Mouse (Mus musculus) NIH3T3 (cell line): ENCODE data around the gene C1qtnf5.

ENCODE experiments used
- DNase-seq: peaks from one replicate; pipeline ENCODE4 v3.0.0-alpha.2; 2012; ENCODE audit warnings: low read depth

The C1qtnf5 gene

DNA sequence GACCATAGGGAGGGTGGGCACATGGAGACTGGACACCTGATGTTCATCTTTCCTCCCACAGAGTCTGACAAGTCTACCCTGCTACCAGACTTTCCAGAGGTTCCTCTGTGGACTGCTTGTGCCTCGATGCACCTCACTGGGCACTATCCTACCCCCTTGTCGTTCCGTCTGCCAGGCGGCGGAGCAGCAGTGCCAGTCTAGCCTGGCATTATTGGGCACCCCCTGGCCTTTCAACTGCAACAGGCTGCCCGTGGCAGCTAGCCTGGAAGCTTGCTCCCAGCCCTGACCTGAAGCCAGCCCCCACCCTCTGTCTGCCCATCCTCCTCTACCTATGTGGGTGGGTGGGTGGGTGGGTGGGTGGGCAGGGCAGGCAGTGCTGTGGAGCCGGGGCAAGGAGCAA lies 863 bp upstream of the C1qtnf5 start:
- DNase-seq: no peak

DNA sequence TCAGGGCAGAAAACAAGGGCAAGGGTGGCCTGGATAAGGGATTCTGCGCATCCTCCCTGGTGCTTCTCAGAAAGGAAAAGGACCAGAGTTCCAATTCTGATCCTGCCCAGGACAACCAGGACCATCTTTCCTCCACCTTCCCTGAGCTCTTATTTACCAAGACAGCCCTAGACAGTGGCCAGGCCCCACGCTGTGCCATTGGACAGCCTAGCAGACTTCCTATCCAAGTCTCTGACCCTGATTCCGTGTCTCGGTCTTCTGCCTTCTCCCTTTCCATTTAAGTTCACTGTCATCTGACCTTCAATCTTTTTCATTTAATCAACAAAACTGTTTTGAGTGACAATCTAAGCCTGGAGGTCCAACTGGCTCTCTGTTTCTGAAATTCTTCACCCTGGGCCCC lies 449 bp upstream of the C1qtnf5 start:
- DNase-seq: no peak

DNA sequence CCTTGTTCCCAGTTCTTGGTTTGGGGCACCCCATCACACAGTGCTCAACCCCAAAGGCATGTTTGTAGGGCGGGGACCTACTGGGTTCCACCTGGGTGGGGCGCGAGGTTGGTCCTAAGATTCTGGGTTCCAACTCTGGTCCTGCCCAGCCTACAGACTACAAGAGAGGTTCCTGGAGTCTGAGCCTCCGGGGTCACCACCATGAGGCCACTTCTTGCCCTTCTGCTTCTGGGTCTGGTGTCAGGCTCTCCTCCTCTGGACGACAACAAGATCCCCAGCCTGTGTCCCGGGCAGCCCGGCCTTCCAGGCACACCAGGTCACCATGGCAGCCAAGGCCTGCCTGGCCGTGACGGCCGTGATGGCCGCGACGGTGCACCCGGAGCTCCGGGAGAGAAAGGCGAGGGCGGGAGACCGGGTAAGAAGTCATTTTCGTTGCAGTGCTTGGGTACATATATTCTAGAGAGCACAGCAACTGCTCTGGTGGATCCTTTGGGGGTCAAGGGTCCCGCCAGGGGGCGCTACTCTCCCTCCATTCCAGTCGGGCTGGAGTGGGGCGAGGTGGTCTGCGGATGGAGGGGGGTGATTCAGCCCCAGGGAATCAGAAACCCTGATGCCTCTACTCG lies 623 bp downstream of the C1qtnf5 start:
- DNase-seq: no peak

DNA sequence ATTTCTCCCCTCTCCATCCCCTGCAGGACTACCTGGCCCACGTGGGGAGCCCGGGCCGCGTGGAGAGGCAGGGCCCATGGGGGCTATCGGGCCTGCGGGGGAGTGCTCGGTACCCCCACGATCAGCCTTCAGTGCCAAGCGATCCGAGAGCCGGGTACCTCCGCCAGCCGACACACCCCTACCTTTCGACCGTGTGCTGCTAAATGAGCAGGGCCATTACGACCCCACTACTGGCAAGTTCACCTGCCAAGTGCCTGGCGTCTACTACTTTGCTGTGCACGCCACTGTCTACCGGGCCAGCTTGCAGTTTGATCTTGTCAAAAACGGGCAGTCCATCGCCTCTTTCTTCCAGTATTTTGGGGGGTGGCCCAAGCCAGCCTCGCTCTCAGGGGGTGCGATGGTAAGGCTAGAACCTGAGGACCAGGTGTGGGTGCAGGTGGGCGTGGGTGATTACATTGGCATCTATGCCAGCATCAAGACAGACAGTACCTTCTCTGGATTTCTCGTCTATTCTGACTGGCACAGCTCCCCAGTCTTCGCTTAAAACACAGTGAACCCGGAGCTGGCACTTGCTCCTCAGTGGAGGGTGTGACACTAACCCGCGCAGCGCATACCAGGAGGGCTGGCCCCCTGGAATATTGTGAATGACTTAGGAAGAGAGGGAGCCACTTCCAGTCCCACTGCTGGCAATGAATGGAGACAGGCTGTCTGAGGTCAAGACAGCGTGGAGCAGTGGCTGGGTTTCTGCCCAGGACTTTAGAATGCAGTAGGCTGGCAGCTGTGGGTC lies 1.4 kb downstream of the C1qtnf5 start:
- no peak for DNase-seq

GRCm38 (mm10) chr9:44109360-44110095 lies 2.5 kb downstream of the C1qtnf5 start:
- DNase-seq: peak; percentile 82

DNA sequence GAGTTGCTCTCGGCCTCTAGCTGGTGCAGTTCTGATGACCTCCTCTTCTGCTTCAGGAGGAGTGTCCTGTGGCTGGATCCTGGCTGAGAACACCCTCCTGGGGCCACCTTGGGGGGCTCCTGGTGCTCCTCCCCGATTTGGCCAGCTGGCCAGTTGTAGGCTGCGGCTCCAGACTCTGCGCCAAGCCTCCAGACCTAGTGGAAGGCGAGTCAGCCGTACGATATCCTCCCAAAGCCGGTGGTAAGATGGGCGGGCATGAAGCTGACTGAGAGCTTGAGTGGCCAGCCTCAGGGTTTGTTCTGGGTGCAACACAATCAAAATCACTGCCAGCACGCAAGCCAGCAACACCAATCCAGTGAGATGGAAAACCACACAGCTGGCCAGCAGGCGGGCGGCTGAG lies 4.9 kb downstream of the C1qtnf5 start:
- peak; percentile 72 for DNase-seq

DNA sequence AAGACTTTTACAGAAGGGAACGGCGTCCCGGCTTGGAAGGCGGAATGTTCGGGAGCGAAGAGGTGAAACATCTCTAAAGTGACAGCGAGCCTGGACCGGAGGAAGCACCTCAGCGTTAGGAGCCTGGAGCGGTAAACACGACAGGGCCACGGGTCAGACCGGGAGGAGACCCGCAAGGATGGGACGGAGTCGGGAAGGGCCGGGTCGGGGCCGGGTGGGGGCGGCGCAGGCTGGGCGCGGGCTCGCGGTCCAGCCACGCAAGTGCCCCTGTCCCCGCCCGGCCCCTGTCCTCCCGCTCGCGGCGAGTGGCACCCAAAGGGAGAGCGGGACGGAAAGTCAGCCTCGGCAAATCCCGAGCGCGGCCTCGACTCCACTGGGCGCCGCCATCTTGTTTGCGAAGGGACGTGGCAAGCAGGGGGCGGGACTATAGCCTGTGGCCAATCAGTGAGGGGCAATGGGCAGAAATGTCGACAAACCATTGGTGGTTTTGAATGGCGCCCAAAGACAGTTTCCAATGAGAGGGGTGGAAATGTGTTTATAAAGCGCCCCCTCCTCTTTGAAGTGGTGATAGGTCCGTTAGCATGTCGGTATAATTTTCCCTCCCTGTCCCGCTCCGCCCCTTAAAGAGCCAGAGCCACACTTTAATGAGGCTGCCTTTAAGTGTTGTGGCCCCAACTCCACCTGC lies 6.2 kb downstream of the C1qtnf5 start, which contains the start of the genes Gm49380 and Rnf26:
TSS of gene Gm49380 (minus strand) at position 396 of the 685 bp plus-strand sequence.
TSS of gene Rnf26 (minus strand) at position 413 of the 685 bp plus-strand sequence.
- peak; percentile 97 for DNase-seq

DNA sequence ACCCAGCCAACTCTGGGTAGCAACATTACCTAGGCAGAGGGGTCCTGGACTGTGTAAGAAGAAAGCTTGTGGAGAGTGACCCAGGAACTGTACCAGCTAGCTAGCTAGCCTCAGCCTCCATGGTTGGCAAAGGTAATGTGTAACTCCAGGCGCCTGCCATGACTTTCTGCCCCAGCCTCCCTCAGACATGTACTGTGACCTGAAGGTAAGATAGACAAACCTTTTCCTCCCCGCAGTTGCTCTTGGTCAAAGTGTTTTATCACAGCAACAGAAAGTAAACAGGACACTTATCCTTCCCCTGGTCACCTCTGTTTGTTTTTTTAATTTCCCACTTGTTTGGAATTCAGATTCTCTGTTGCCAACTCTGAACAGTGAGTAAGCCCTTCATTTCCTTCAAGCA lies 7.4 kb downstream of the C1qtnf5 start:
- no peak for DNase-seq

DNA sequence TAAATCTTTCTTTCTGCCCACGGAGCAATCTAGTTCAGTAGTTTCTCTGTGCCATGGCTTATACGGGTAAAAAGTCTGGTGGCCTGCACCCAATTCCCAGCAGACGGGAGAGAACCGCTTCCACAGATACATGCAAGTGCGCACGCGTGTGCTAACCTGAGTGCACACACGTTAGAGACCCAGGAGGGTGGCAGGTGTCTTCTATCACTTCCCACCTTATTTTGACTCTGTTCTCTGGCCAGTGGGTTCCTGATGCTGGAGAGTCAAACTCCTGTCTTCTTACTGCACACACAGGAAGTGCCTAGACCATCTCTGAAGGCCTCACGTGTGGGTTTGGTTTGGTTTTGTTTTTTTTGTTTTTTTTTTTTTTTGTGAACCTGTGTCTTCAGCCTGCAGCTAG lies 8.6 kb downstream of the C1qtnf5 start:
- DNase-seq: no peak

DNA sequence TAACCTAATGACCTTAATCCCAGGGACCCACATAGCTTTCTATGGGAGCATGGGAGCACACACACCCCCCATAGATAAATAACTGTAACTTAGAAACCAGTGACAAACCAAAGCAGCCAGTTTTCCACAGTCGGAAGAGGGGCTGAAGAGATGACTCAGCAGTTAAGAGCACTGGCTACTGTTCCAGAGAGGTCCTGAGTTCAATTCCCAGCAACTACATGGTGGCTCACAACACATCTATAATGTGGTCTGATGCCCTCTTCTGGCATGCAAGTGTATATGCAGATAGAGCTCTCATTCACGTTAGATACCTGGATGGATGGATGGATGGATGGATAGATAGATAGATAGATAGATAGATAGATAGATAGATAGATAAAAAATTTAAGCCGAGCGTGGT lies 9.1 kb downstream of the C1qtnf5 start:
- DNase-seq: no peak

- peak; percentile 59 for DNase-seq
Measured at GRCm38 (mm10) chr9:44119011-44119410, 12.0 kb downstream of the C1qtnf5 start.

GRCm38 (mm10) chr9:44119948-44120465 lies 13.0 kb downstream of the C1qtnf5 start:
- no peak for DNase-seq

- no peak for DNase-seq
Measured at GRCm38 (mm10) chr9:44124317-44124716, 17.3 kb downstream of the C1qtnf5 start.

DNA sequence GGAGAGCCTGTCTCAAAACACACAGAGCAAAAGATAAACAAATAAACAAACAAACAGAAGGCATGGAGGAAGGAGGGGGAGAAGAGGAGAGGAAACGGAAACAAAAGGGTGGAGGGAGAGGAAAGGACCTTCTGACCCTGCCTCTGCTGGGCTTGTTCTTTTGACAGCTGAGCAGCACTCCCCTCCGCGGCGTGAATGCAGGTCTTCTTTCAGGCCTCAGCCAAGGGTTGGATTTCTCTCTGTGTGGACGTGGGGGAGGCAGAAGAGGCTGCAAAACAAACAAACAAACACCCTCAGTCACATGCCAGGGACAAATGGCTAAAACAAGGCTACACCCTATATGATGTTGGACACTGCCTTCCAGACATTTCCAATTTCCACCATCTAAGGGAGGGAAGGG lies 18.0 kb downstream of the C1qtnf5 start:
- DNase-seq: no peak

DNA sequence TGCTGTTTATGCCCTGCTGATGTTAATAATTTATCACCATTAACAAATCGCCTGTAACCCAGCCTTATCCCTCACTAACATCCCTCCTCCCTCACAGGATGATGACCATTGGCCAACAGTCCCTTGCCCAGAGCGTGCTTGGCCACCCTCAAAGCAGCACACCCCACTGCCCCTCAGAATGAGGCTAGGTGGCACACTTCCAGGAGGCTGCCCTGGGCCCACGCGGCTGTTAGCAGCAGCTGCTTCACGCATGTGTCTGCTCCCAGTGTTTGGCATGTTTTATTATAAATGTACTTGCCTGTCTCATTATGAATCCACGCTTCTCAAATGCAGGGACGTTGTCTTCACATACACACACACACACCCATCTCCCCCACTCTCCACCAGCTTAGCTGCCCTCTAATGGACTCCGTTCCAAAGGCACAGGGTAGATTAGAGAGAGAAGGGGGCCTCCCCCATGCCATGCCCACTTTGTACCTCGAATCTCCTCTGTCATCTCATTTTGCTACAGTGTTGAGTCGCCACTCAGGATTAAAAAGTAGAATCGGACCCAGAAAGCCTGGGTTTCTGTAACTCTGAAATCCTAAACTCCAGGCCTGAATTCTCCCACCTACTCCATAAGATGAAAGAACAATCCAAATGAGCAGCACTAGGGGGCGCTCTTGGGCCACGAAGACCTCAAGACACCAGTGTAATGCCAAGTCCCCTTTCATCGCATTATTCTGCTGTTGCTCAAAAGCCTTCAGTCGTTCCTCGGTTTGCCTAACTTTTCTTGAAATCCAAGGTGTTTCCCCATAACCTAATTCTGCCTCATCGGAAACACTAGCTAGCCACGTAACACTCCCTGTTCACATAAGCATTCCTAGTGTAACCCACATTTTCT lies 18.7 kb downstream of the C1qtnf5 start:
- peak; percentile 93 for DNase-seq

GRCm38 (mm10) chr9:44126746-44127145 lies 19.7 kb downstream of the C1qtnf5 start:
- no peak for DNase-seq

DNA sequence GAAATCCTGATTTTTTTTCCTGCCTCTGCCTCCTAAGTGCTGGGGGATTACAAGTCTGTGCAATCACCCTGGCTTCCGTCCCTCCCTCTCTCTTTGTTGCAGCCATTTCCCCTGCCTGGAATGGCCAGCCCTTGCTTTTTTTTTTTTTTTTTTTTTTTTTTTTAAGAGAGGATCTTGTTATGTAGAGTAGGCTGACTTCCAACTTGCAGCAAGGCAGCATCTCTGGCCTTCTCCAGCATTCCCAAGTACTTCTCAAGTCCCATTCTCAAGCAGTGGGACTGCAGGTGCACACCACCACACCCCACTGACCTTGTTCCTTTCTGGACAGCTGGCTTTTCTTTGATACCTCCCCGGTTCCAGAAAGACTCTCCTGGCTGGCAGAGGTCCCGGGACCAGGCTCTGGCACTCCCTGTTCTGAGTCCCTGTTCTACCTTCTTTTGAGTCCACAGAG lies 20.3 kb downstream of the C1qtnf5 start:
- DNase-seq: no peak

DNA sequence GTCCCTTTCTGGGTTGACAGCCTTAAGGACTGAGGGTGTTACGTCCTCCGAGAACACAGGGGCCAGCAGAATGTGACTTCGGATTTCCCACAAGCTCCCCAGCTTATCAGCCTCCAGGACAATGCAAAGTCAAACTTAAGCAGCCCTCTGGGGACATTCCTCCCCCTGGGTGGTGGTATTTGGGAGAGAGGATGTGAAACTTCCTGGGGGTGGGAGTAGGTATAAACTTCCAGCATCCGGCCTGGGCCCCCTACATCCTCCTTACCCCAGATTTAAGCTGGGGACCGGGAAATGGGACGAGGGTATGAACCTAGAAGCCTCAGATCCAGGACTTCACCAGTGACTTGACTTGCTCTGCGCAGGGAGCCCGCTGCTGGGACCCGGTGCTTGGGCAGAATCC lies 22.6 kb downstream of the C1qtnf5 start:
- no peak for DNase-seq

DNA sequence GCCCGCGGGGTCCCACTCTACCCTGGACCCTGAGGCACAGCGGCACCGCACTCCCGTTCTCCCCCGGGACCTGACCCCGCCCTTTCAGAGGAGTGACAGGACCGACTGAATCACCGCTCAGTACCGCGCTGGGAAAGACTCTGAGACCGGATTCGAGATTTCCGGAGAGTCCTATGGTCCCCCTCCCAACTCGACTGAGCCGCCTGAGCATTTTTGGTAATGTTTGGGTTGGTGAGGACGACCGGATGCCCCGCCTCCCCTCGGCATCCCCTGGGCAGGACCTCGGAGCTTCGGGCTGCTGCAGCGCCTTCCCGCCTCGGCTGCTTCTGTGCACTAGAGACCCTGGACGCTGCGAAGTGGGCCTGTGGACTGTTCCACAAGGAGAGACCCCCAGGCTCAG lies 23.0 kb downstream of the C1qtnf5 start:
- DNase-seq: peak; percentile 62

- DNase-seq: no peak
Measured at GRCm38 (mm10) chr9:44130581-44131275, 23.7 kb downstream of the C1qtnf5 start.

GRCm38 (mm10) chr9:44131276-44131590 lies 24.2 kb downstream of the C1qtnf5 start:
- DNase-seq: no peak
